In the genomic region with DNA sequence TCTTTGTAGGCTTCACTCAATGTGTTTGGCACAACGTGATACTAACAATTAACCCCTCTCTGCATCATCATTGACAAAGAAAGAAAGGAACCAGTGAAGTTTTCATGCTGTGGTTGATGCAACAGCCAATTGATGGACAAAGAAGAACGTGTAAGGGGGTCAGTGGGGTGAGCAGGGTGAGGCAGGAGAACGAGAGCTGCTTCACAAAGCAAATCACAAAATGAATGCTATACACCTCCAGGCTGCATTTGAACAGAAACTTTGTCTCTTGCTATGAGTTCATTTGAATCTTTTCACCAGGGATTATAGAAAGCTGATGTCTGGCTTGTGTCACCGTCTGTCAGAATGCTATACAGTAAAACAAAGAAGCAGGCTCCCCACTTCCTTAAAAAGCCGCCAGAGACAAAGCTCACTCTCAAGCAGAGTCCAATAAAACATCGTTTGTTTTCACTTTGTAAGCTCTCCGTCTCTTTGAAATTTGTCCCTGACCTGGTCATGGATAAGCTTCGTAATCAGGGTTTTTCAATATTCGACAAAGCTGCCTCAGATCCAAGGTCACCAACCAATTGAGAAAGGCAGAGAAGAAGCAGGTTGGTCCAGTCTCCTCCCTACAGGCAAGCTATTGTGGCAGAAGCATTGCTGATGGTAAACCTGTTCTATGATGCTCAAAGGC, we compare ENCODE assay signal across 14 mouse cellular contexts.
A peak's percentile ranks its signal among the peaks of the same experiment; 100 is the strongest.
DNase-seq lines count a peak whose midpoint lies in the region; ATAC-seq and TF ChIP-seq lines count a peak whose summit lies in the region.
"Had no signal": no experiment of that assay in that cellular context is flagged by ENCODE, and none has a peak within 500 bp of the region (broad histone marks: within the 10 kb centered on the region; RNA-seq: fewer than 3 reads in every experiment).

No protein-coding gene starts in this region.

- TF ChIP-seq CTCF in layer of hippocampus, adult 2 months (conservative IDR thresholded peaks at IDR 0.05) = no peak

- H3K9ac ChIP-seq in embryonic facial prominence, embryonic 11.5 days (replicated peaks; ENCODE audit: low read length) = no peak overlapping the region
- no peak overlapping the region for H3K9ac ChIP-seq in embryonic facial prominence, embryonic 14.5 days (ENCODE audit: low read depth, low read length)
- H3K9ac ChIP-seq in stomach, embryonic 14.5 days (replicated peaks; ENCODE audit: low read depth, low read length) = no peak overlapping the region
- H3K9ac ChIP-seq: embryonic facial prominence, embryonic 13.5 days; liver, embryonic 15.5 days had no signal

- H3K9me3 ChIP-seq in embryonic facial prominence, embryonic 11.5 days (replicated peaks; ENCODE audit: control insufficient read depth, low read length) = no peaks in the 10 kb centered on the region
- no peaks in the 10 kb centered on the region for H3K9me3 ChIP-seq in embryonic facial prominence, embryonic 10.5 days
- no peaks in the 10 kb centered on the region for H3K9me3 ChIP-seq in embryonic facial prominence, embryonic 14.5 days (ENCODE audit: control insufficient read depth, low read length)
- no peaks in the 10 kb centered on the region for H3K9me3 ChIP-seq in stomach, embryonic 14.5 days (ENCODE audit: control insufficient read depth, low read depth, low read length)
- H3K9me3 ChIP-seq: embryonic facial prominence, embryonic 13.5 days; liver, embryonic 15.5 days had no signal

- no peak overlapping the region; the same call in 1 of the 2 replicates for H3K4me2 ChIP-seq in embryonic facial prominence, embryonic 11.5 days (ENCODE audit: low read depth, low read length)
- H3K4me2 ChIP-seq in embryonic facial prominence, embryonic 14.5 days (ENCODE audit: low read depth, low read length) = no peak overlapping the region
- H3K4me2 ChIP-seq in stomach, embryonic 14.5 days (replicated peaks; ENCODE audit: low read depth, low read length) = no peak overlapping the region
- H3K4me2 ChIP-seq: embryonic facial prominence, embryonic 13.5 days; liver, embryonic 15.5 days had no signal

- 49% methylated on average over 9 of the region's 9 CpGs for WGBS in embryonic facial prominence, embryonic 11.5 days
- 48% methylated on average over 9 of the region's 9 CpGs for WGBS in embryonic facial prominence, embryonic 10.5 days
- WGBS in embryonic facial prominence, embryonic 14.5 days = 45% methylated on average over 9 of the region's 9 CpGs
- 19% methylated on average over 9 of the region's 9 CpGs for WGBS in stomach, embryonic 14.5 days

- H3K27me3 ChIP-seq in embryonic facial prominence, embryonic 11.5 days (ENCODE audit: control insufficient read depth, insufficient read depth, low read length) = no peaks in the 10 kb centered on the region
- no peaks in the 10 kb centered on the region for H3K27me3 ChIP-seq in embryonic facial prominence, embryonic 10.5 days (replicated peaks; ENCODE audit: low read depth, poor library complexity, severe bottlenecking)
- no peaks in the 10 kb centered on the region for H3K27me3 ChIP-seq in embryonic facial prominence, embryonic 14.5 days (replicated peaks; ENCODE audit: control insufficient read depth, insufficient read depth, low read length)
- H3K27me3 ChIP-seq in stomach, embryonic 14.5 days (ENCODE audit: control insufficient read depth, insufficient read depth, low read length) = no peaks in the 10 kb centered on the region
- H3K27me3 ChIP-seq: embryonic facial prominence, embryonic 13.5 days; liver, embryonic 15.5 days had no signal

- peak; percentile 34 for DNase-seq in embryonic facial prominence, embryonic 11.5 days (ENCODE audit: low spot score)
- no peak for DNase-seq in embryonic facial prominence, embryonic 10.5 days (ENCODE audit: low spot score)
- no peak for DNase-seq in layer of hippocampus, adult 2 months (ENCODE audit: low spot score in 2 of 2)
- no peak for DNase-seq in layer of hippocampus, adult 9-11 months
- peak; percentile 43 for DNase-seq in embryonic facial prominence, embryonic 14.5 days (ENCODE audit: low spot score)
- DNase-seq in right cerebral cortex, postnatal 25 days = no peak
- DNase-seq: cerebellum, adult 18-20 months; kidney, postnatal 4 days; thymus, postnatal 36 days had no signal

- no peaks in the 10 kb centered on the region for H3K4me1 ChIP-seq in embryonic facial prominence, embryonic 11.5 days (ENCODE audit: control insufficient read depth, insufficient read depth, low read length)
- H3K4me1 ChIP-seq in embryonic facial prominence, embryonic 10.5 days = peaks cover 11% of the 10 kb centered on the region; the same call in 1 of the 2 replicates
- H3K4me1 ChIP-seq in embryonic facial prominence, embryonic 14.5 days (ENCODE audit: control insufficient read depth, insufficient read depth, low read length) = 0 out of 2 replicates have a peak, but pooled peaks cover 3% of the 10 kb centered on the region
- no peaks in the 10 kb centered on the region for H3K4me1 ChIP-seq in stomach, embryonic 14.5 days (ENCODE audit: control insufficient read depth, insufficient read depth, low read length)
- H3K4me1 ChIP-seq: liver, embryonic 15.5 days had no signal

- H3K27ac ChIP-seq in embryonic facial prominence, embryonic 11.5 days (replicated peaks; ENCODE audit: low read depth, low read length) = no peak overlapping the region
- no peak overlapping the region for H3K27ac ChIP-seq in embryonic facial prominence, embryonic 10.5 days (replicated peaks)
- peak overlapping the region; percentile 8; the same call in 1 of the 2 replicates for H3K27ac ChIP-seq in layer of hippocampus, adult 2 months
- no peak overlapping the region for H3K27ac ChIP-seq in embryonic facial prominence, embryonic 14.5 days (replicated peaks; ENCODE audit: low read depth, low read length)
- H3K27ac ChIP-seq in stomach, embryonic 14.5 days (ENCODE audit: low read length) = no peak overlapping the region
- H3K27ac ChIP-seq: embryonic facial prominence, embryonic 13.5 days; liver, embryonic 15.5 days; macrophage had no signal

- no peak overlapping the region for H3K4me3 ChIP-seq in embryonic facial prominence, embryonic 11.5 days (ENCODE audit: low read depth, low read length)
- H3K4me3 ChIP-seq in embryonic facial prominence, embryonic 10.5 days = no peak overlapping the region
- H3K4me3 ChIP-seq in layer of hippocampus, adult 2 months = no peak overlapping the region
- H3K4me3 ChIP-seq in embryonic facial prominence, embryonic 14.5 days (ENCODE audit: low read depth, low read length) = no peak overlapping the region
- no peak overlapping the region for H3K4me3 ChIP-seq in stomach, embryonic 14.5 days (ENCODE audit: low read depth, low read length)
- H3K4me3 ChIP-seq: embryonic facial prominence, embryonic 13.5 days; liver, embryonic 15.5 days had no signal

- no peaks in the 10 kb centered on the region for H3K36me3 ChIP-seq in embryonic facial prominence, embryonic 11.5 days (replicated peaks; ENCODE audit: control insufficient read depth, insufficient read depth, low read depth, low read length)
- H3K36me3 ChIP-seq in embryonic facial prominence, embryonic 10.5 days (replicated peaks) = no peaks in the 10 kb centered on the region
- H3K36me3 ChIP-seq in embryonic facial prominence, embryonic 14.5 days (ENCODE audit: control insufficient read depth, insufficient read depth, low read length) = no peaks in the 10 kb centered on the region
- no peaks in the 10 kb centered on the region for H3K36me3 ChIP-seq in stomach, embryonic 14.5 days (ENCODE audit: control insufficient read depth, insufficient read depth, low read length)
- H3K36me3 ChIP-seq: embryonic facial prominence, embryonic 13.5 days; liver, embryonic 15.5 days had no signal

- ATAC-seq in embryonic facial prominence, embryonic 11.5 days (replicated peaks; ENCODE audit: insufficient number of reproducible peaks, low FRiP score, low TSS enrichment, low read depth) = no peak
- ATAC-seq in embryonic facial prominence, embryonic 14.5 days (ENCODE audit: low read depth) = no peak
- peak; percentile 69; the same call in 1 of the 2 replicates for ATAC-seq in stomach, embryonic 14.5 days (ENCODE audit: insufficient number of reproducible peaks, insufficient read depth, low FRiP score, low read depth)
- ATAC-seq: inflammation-experienced regulatory T-cells, adult 6 months had no signal

Comparison
In these comparisons a context has a peak if more than half of its experiments do, and no peak if none do; other contexts are left out.
1. DNase-seq: peak in embryonic facial prominence, embryonic 11.5 days (single experiment) and embryonic facial prominence, embryonic 14.5 days (single experiment); none in embryonic facial prominence, embryonic 10.5 days (single experiment), layer of hippocampus, adult 2 months (0 of 2), layer of hippocampus, adult 9-11 months (single experiment) and right cerebral cortex, postnatal 25 days (single experiment).